15 mouse cellular contexts compared by ENCODE assay signal in genomic region chr8:97857252-97857651, GRCm38 (mm10).
"Had no signal": no experiment of that assay in that cellular context is flagged by ENCODE, and none has a peak within 500 bp of the region (broad histone marks: within the 10 kb centered on the region; RNA-seq: fewer than 3 reads in every experiment).

No protein-coding gene starts in this region.

- H3K36me3 ChIP-seq: midbrain, embryonic 10.5 days; midbrain, embryonic 12.5 days; neural tube, embryonic 12.5 days; stomach, embryonic 15.5 days had no signal

- H3K9ac ChIP-seq: lung, embryonic 14.5 days; midbrain, embryonic 12.5 days; neural tube, embryonic 12.5 days; stomach, embryonic 15.5 days had no signal

- H3K4me1 ChIP-seq: midbrain, embryonic 10.5 days; midbrain, embryonic 12.5 days; neural tube, embryonic 12.5 days; stomach, embryonic 15.5 days had no signal

- H3K9me3 ChIP-seq: midbrain, embryonic 10.5 days; midbrain, embryonic 12.5 days; neural tube, embryonic 12.5 days; stomach, embryonic 15.5 days had no signal

- ATAC-seq: midbrain, embryonic 16.5 days had no signal

- H3K27ac ChIP-seq: midbrain, embryonic 10.5 days; midbrain, embryonic 12.5 days; neural tube, embryonic 12.5 days; stomach, embryonic 15.5 days; stomach, postnatal 0 days had no signal

- H3K27me3 ChIP-seq: midbrain, embryonic 12.5 days; neural tube, embryonic 12.5 days; stomach, embryonic 15.5 days had no signal

- H3K4me2 ChIP-seq: lung, embryonic 14.5 days; midbrain, embryonic 12.5 days; neural tube, embryonic 12.5 days; stomach, embryonic 15.5 days had no signal

- H3K4me3 ChIP-seq: midbrain, embryonic 10.5 days; midbrain, embryonic 12.5 days; myocyte; neural tube, embryonic 12.5 days; stomach, embryonic 15.5 days had no signal

- DNase-seq: lung, adult 18-20 months; lung, embryonic 14.5 days; lung, postnatal 10 days; lung, postnatal 4 days; right cerebral cortex, postnatal 14 days; thymus, adult 2 months; thymus, postnatal 25 days; thymus, postnatal 4 days had no signal
